In genomic region chrX:48343461-48343952, GRCm38 (mm10) we compare ENCODE assay signal across 8 mouse cellular contexts. TPM values are rescaled to one million over a fixed set of nuclear protein-coding genes. Genes with fewer than 3 reads are reported as not detected.
A peak's percentile ranks its signal among the peaks of the same experiment; 100 is the strongest.
DNase-seq lines count a peak whose midpoint lies in the region; ATAC-seq lines count a peak whose summit lies in the region.

No protein-coding gene starts in this region.

- peaks cover 11% of the 10 kb centered on the region; the same call in 1 of the 2 replicates for H3K4me1 ChIP-seq in hindbrain, embryonic 16.5 days (ENCODE audit: control insufficient read depth, insufficient read depth, low read depth, low read length)

- H3K9me3 ChIP-seq in hindbrain, embryonic 16.5 days (ENCODE audit: control insufficient read depth, low read length): 0 out of 2 replicates have a peak, but pooled peaks cover 3% of the 10 kb centered on the region

- peak overlapping the region; percentile 59 for H3K4me3 ChIP-seq in hindbrain, embryonic 16.5 days (ENCODE audit: low read length)
- peak overlapping the region; percentile 39 for H3K4me3 ChIP-seq in macrophage (ENCODE audit: inconsistent target)

- peak overlapping the region; percentile 80 for H3K27ac ChIP-seq in hindbrain, embryonic 16.5 days (ENCODE audit: low read depth, low read length)
- no peak overlapping the region for H3K27ac ChIP-seq in macrophage

- H3K36me3 ChIP-seq in hindbrain, embryonic 16.5 days (ENCODE audit: control insufficient read depth, insufficient read depth, low read length): no peaks in the 10 kb centered on the region
- no peaks in the 10 kb centered on the region for H3K36me3 ChIP-seq in macrophage (ENCODE audit: inconsistent target)

- no peaks in the 10 kb centered on the region for H3K27me3 ChIP-seq in hindbrain, embryonic 16.5 days (replicated peaks; ENCODE audit: control insufficient read depth, insufficient read depth, low read length)

- DNase-seq in WW6 (ENCODE audit: low read depth, low spot score): peak; percentile 64
- peak; percentile 61 to 84 for DNase-seq in cerebellum, postnatal 4 days (ENCODE audit: low spot score in 2 of 2)
- DNase-seq in gastrocnemius, adult 18-20 months (ENCODE audit: low spot score): peak; percentile 88
- peak; percentile 80 to 88 for DNase-seq in left cerebral cortex, adult 18-20 months (ENCODE audit: low spot score in 2 of 2)
- peak; percentile 92 for DNase-seq in right cerebral cortex, adult 18-20 months
- DNase-seq in urinary bladder, postnatal 10 days (ENCODE audit: low spot score): peak; percentile 47

- peak; percentile 95 for ATAC-seq in hindbrain, embryonic 16.5 days

- WGBS in hindbrain, embryonic 16.5 days: 17% methylated on average over 24 of the region's 36 CpGs
- WGBS in macrophage (ENCODE audit: missing documents): 12% methylated on average over 31 of the region's 36 CpGs

- H3K4me2 ChIP-seq in hindbrain, embryonic 16.5 days (ENCODE audit: low read length): peak overlapping the region; percentile 73

- no peaks in the 10 kb centered on the region for H3K79me2 ChIP-seq in macrophage (ENCODE audit: inconsistent target)

- peak overlapping the region; percentile 70 for H3K9ac ChIP-seq in hindbrain, embryonic 16.5 days (ENCODE audit: low read depth, low read length)

RNA-seq across cellular contexts. Expression of gene Bcorl1, which starts 2.3 kb away (rescaled TPM):
- total RNA-seq in gastrocnemius, adult 18-20 months (2021): 1 to 10 TPM; 5.8 to 7.5 TPM
- polyA plus RNA-seq in hindbrain, embryonic 16.5 days (2015; fragmentation: Nextera tagmentation; extraction: Ambion mirVana): 6.8 and 7.3 TPM in 2 replicates
- total RNA-seq in left cerebral cortex, adult 18-20 months (2021): 10 to 100 TPM; 18.4 to 22.1 TPM
- 10 to 100 TPM in 20 of 26 experiments, 1 to 10 TPM in 6; 2.9 to 71.1 (median 16.7) TPM for total RNA-seq in macrophage (2018; cell fraction: chromatin; rRNA removed)
- total RNA-seq in macrophage (2018; cell fraction: cytosol; rRNA removed): 1 to 10 TPM; 2.3 to 9.6 (median 4.8) TPM
- total RNA-seq in macrophage (2018; cell fraction: nucleus; rRNA removed): 10 to 100 TPM in 11 of 26 experiments, 1 to 10 TPM in 15; 3.6 to 48.2 (median 8.7) TPM
- polyA plus RNA-seq in macrophage (2018): 3.5 to 20.1 TPM (median 3.8 TPM) in 3 replicates
